Mouse (Mus musculus) cerebellum, adult 11-12 months (tissue): Measurements from ENCODE around the gene Crb2.

Experiments used
- DNase-seq: peaks from one replicate; pipeline ENCODE4 v3.0.0; 2022

The Crb2 gene

DNA sequence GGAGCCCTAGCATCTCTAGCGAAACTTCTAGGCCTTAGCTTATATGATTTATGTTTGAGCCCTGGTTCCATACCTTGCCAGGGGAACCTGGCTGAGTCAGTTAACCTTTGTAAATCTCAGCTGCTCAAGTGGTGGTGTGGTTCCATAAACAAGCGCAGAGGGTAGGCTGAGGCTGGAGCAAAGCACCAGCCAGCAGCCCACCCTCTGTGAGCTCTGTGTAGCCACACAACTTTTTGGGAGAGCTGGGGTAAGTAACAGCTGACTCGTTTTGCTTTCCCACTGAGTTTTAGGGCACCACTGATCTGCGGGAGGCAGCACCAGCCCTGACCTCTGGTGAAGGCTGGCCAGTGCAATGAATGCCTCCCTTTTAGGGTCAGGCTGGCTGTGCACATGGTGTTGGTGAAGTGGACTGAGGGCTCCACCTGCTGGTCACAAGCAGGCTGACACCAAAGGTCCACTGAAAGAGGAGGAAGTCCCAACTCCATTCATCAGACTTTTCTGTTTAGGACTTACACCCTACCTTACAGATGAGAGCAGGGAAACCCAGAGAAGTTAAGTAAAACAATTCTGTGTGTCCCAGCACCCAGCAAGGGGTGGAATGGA, 26.7 kb downstream of the Crb2 start:
- peak; percentile 66 for DNase-seq

DNA sequence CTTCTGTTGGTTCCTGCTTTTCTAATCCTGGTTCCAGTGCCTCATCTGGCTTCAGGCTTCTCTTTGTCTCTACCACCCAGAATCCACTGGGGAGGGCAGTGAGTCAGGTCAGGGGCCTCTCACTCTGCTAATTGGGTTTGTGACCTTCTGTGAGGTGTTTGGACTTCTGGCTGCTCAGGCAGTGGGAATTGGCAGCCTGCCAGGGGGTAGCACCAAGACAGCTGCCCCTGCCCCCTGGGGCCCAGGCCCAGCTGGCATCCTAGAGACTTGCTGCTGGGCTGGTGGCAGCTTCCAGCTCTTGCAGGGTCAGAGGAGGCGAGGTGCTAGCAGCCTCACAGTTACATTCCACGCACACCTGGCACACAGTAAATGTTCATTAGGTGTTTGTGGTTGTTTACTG, 35.6 kb downstream of the Crb2 start:
- peak; percentile 80 for DNase-seq

DNA sequence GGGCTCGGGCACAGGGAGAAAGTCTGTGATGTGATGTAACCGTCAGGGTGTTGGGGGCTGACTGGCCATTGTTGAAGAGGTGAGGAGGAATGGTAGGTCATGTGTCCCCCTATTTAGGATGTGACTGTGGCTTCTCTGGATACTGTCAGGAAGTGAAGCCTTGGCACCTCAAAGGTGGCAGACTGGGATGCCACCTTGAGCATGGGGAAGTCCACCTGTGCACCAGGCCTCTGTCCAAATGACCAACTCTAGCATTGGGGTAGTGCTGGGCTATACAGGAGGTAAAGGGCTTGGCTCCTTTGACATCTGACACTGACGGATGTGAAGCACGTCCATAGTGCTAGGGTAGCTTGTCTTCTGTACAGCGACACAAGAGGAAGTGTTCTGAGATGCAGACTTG, 36.4 kb downstream of the Crb2 start:
- peak; percentile 81 for DNase-seq

DNA sequence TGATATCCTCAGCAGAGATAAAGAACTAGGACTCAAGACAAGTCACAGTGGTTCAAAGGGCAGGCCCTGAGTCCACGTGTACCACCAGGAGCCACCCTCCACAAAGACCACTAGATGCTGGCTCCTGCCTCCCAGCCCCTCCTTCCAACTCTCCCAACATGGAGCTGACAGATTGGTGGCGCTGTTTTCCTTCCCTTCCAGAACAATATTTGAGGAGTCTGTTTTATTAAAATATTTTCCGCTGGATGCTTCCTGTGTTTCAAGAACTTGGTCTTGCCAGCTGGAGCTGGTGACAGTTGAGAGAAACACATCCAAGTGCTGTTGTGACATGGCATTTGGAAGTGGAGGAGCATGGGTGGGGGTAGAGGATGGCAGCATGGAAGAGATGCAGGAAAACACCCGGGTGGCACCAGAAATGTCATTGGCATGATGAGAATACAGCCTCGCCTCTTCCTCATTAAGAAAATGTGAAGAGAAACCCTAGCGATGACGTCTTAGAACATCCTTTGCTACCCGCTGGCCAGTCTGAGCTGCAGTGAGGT, 38.8 kb downstream of the Crb2 start:
- no peak for DNase-seq

DNA sequence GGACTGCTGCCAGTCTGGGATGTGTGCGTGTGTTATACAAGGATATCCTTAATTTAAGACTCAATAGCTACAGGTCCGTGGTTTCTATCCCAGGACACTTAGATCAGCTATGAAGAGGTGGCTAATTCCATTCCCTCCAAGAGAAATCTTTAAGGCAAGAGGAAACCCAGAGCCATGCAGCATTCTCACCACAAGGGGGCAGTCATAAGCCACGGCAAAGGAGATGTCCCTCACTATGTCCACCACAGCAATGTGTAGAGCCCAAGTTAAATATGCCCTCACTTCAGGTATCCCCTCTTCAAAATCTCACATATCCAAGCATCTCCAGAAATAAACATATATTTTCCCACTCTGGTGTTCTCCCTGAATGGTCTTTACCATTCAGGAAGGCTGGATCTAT, 39.6 kb downstream of the Crb2 start:
- DNase-seq: peak; percentile 63

DNA sequence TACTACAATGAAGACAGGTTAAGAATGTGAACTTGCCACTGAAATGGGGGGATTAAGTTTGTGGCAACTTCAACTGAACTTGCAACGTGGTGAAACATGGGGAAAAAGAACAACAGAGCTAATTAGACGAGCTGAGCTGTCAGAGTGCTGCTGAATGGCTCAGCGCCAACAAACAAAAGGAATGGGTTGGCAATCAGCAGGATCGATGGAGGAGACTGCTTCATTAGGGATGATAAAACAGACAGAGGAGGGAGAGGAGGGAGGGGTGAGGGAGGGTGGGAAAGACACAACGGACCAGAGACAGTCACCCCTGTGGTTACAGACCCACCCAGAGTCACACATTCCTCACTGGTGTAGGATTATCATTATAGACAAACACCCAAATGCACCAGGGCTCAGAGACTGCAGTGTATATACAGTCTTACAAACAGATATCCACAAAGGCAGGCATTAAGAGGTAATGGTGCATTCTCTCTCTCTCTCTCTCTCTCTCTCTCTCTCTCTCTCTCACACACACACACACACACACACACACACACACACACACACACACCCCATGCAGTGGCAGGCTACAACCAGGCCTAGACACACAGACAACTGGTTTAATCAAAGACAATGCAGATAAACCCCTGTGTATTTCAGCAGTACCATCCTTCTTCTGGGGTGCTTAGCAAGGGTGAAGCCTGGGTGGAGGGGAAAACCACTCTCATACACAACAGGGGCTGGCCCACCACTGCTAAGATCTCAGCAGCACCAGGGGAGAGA, 42.9 kb downstream of the Crb2 start:
- no peak for DNase-seq

DNA sequence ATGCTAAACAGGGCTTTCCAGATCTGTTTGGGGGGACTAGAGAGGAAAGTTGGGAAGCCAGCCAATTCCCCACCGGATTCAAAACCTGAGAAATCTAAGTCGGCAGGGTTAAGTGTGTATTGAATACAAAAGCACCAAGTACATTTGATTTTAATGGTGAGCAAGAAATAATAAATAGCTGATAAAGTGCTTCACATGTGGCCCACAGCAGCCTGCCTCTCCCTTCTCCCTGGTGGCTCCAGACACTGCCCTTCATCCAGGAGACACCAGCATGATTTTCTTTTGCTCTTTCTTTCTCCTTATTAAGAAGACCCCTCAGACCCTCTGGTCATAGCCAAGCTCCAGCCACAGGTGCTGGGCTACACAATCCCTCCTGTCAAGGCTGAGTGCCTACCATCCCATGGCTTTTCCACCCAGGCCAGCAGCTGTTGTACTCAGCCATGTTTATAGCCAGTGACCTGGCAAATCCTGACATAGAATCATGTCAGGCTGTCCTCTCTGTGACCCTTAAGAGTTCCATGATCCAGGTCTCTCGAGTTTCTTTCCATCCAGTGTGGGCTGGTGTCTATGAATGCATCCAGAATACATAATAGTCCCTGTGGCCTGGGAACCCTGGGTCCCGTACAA, 43.6 kb downstream of the Crb2 start:
- DNase-seq: no peak

DNA sequence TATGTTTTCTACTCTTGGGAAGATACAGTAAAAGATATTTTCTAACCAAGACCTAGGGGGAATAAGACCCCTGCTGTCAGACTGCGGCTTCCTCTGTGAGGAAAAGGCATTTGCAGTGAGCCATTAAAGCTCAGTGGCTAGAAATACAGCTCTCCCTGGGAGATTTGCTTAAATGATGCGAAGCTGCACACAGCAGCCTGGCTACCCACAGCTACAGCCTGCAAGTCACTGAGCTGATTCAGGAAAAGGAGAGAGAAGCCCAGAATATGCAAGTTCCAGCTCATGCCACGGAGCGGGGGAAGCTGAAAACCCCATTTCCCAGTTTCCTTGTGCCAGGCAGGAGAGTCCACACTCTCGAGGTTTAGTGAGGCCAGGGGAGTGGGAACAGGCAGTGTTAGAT, 46.1 kb downstream of the Crb2 start:
- no peak for DNase-seq

DNA sequence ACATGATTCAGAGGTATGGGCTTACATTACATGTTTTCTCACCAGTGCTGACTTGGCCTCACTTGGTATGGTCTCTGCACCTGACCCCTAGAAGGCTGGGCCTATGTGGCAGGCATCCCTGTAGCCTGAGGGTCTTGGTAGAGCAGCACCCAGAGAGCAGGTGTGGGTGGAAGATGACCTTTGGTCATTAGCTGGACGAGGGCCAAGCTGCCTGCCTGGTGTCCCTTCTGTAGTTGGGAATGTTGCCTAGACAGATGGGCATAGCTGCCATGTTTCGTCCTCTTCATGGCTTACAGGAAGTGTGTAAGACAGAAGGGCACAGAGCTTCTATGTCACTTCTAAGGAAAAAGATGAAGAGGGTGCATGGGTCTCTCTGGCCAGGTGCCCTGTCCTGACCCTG, 47.8 kb downstream of the Crb2 start:
- DNase-seq: no peak

DNA sequence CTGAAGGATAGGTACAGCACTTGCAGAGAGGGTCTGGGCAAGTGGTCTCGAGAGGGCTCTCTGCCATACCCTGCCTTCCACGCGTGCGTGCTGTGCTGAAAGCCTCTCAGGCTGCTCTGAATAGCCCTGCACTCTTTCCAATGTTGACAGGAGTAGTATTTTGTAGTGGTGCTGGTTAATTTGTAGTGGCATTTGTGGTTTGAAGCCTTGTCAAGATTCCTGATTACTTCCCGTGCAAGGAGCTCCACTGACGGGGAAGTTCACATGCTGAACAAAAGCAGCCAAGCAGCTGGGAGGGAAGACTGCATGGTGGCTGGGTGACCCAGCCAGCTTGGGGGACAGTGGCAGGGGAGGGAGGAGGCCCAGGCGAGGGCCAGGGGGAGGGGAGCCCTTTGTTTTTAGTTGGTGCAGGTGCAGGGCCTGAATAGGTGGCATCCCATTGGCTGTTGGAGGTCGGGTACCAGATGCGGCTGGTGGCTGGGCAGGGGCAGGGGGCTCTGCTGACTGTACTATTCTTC, 53.8 kb downstream of the Crb2 start:
- DNase-seq: no peak

DNA sequence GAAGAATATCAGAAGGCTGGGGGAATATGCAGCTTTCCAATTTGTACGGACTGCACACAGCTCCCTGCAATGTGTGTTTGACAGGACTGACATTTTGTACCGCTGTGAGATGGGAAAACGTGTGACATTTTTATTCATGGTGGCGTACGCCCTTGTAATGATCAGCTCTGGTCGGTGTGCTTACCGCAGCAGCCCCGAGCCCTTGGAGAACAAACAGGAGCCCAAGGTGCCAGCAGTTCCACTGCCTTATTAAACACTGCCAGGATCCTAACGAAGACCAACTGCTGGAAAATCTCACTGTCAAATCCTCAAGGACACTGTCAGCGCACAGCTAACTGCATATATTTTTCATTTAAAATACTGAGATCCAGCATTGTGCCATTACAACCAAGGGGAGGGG, 56.2 kb downstream of the Crb2 start:
- no peak for DNase-seq

DNA sequence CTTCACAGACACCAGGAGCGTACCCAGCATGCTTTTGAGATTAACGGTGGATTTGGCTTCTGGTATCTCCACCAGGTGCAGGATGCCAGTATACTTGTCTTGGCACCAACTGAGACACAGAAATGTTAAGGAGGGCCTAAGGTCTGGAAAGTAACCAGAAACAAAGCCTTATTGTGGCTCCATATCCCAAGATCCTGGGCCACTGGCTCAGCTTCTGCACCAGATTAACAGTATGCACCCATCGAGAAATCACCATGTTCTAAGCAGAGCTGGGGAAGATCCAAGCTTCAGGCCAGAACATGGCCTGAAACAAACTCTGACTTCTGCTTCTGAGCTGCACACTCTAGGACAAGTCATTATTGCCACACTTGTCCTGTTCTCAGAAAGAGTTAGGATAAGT, 60.9 kb downstream of the Crb2 start:
- DNase-seq: no peak

DNA sequence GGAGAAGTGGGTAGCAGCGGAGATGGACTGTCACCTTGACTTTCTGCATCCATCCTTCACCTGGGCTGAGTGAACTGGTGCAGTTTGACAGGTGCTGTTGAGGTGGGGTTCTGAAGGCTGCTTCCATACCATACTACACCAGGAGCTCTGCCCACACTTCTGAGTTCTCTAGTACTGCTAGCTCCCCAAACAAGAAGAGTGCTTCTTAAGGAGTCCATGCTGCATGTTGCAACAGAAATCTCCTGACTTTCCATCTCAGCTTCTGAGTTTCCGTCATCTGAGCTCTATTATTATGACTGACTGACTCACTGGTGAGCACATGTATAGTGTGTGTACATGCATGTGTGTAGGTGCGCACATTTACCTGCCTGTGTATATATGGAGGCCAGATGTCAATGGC, 61.5 kb downstream of the Crb2 start:
- DNase-seq: no peak

DNA sequence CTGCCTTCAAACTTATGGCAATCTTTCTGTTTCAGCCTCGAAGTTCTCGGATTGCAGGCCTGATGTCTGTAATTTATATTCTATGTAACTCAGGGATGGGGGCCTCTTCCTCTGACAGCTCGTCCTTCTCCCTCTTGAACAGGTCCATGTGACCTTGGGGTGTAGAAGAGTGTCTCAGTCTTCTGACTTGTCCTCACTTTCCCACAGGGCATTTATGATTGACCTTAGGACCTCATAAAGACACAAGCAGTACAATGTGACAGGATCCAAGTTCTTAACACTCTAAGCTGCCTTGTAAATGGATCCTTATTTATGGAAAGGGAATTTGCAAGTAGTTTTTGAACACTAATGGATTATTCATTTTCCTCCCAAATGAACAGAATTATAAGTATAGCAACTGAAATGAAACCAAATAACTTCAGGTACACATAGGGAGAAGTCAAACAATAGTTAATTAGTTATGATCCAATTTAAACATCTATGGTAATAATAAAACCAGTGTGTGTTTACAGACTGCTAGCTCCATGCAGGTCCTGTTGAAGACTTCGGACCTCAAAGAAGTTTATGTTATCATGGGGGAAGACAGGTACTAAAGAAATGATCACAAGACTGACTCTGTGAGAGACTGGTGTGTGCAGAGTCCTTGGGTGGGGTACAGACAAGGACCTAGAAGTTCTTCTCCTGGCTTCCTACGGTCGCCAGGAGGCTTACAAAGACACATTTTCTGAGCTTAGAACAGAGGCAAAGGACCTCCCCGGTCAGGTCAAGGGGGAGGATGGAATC, 62.3 kb downstream of the Crb2 start:
- no peak for DNase-seq

DNA sequence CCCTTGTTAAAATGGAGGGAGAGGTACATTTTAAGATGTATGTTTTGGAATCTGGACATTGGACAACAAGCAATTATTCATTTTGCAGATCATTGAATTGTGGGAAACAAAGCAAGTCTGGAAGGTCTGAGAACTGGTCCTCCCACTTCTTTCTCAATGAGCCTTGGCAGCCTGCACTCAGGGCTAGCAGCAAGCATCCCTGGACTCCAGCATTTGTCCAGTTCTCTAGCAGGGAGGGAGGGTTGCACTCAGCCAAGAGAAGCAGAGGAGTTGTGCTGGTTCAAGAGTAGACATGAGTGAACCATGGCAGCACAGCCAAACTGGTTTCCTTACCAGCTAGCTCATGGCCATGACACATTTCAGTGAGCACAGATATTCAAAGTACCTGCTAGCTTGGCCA, 63.9 kb downstream of the Crb2 start:
- no peak for DNase-seq

DNA sequence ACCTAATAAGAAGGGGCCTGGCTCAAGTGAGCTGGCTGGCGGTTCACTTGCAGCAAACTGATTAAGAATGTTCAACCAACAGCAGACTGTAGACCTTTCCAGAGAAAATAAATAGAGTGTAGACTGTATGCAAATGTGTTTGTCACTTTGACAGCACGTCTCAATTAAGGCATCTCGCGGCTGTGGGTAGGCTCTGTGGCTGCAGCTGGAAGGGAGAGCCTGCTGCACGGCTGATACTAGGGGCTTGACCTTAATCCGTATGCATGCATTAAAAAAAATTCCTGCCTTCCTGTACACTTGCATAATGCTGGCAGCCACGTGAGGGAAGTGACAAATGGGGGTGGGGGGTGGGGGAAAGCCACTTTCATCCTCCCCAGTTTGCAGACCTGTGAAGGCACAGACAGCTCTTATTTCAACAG, 66.1 kb downstream of the Crb2 start:
- no peak for DNase-seq

DNA sequence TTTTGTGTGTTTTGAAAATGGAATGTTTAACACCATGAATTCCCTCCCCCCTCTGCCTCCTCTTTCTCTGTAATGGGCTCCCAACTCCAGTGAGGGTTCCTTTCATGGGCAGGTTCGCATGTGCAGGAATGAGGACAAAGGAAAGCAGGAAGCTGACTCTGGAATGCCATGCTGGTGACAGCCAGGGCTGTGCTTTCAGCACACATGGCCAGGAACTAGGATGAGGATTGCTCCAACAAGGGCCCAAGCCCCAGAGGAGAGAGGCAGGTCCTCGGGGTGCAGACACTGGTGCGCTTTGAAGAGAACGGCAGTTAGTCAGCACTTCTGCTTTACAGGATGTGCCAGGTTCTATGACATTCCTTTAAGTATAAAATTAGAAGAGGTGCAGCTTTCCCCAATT, 66.7 kb downstream of the Crb2 start:
- no peak for DNase-seq
